Mouse (Mus musculus) neural tube, embryonic 13.5 days (tissue): ENCODE data around the gene Mycbpap. TPM values are rescaled to one million over a fixed set of nuclear protein-coding genes. Genes with fewer than 3 reads are reported as not detected.

Source experiments
- ATAC-seq: fragments of 200-750 bp; cut with Nextera tagmentation; 2 replicates; pipeline ENCODE4 v1.8.0; 2017; ENCODE audit warnings: low read depth, mild to moderate bottlenecking, moderate TSS enrichment, moderate library complexity
- H3K27ac ChIP-seq: fragments of 300-500 bp; sonication (generic); replicated peaks from 2 replicates; pipeline ENCODE4 v1.5.1; 2015; ENCODE audit warnings: moderate library complexity, mild to moderate bottlenecking, inconsistent platforms
- H3K27me3 ChIP-seq: fragments of 300-500 bp; sonication (generic); 2 replicates; pipeline ENCODE4 v1.6.1; 2015; ENCODE audit warnings: mild to moderate bottlenecking, inconsistent platforms
- H3K36me3 ChIP-seq: fragments of 300-500 bp; sonication (generic); 2 replicates; pipeline ENCODE4 v1.6.1; 2015; ENCODE audit warnings: mild to moderate bottlenecking, inconsistent platforms
- H3K4me1 ChIP-seq: fragments of 300-500 bp; sonication (generic); replicated peaks from 2 replicates; pipeline ENCODE4 v1.6.1; 2015; ENCODE audit warnings: inconsistent platforms
- H3K4me2 ChIP-seq: fragments of 300-500 bp; sonication (generic); 2 replicates; pipeline ENCODE4 v1.6.1; 2015; ENCODE audit warnings: inconsistent platforms, mild to moderate bottlenecking, moderate library complexity
- H3K4me3 ChIP-seq: fragments of 300-500 bp; sonication (generic); 2 replicates; pipeline ENCODE4 v1.5.1; 2015; ENCODE audit warnings: mild to moderate bottlenecking, inconsistent platforms
- H3K9ac ChIP-seq: fragments of 300-500 bp; sonication (generic); 2 replicates; pipeline ENCODE4 v1.6.1; 2015; ENCODE audit warnings: moderate library complexity, mild to moderate bottlenecking, inconsistent platforms
- H3K9me3 ChIP-seq: fragments of 300-500 bp; sonication (generic); 2 replicates; pipeline ENCODE4 v1.6.1; 2016; ENCODE audit warnings: inconsistent platforms
- WGBS: fragments of 180-500 bp; shearing (Covaris S2); methylation state at CpG from one replicate; pipeline ENCODE4 v1.1.7; 2015; 5-methylcytosine and 5-hydroxymethylcytosine counted together
- polyA plus RNA-seq: library from polyadenylated mRNA; unstranded; fragments of >200 nt; fragmentation: Nextera tagmentation; extraction: Ambion mirVana; gene quantifications from 2 replicates; pipeline ENCODE4 v1.2.1, GENCODE M21; 2015

The Mycbpap gene
- polyA plus RNA-seq, 1 experiment from 2014 or later, result 1.9 TPM

- no peak overlapping the region for H3K4me2 ChIP-seq
- no peak overlapping the region for H3K27ac ChIP-seq
- WGBS, result 46% methylated on average over 4 of the region's 4 CpGs
- no peak for ATAC-seq
- H3K4me1 ChIP-seq, result peaks cover 13% of the 10 kb centered on the region
- H3K9ac ChIP-seq, result no peak overlapping the region
- H3K36me3 ChIP-seq, result no peaks in the 10 kb centered on the region
- H3K27me3 ChIP-seq, result peaks cover 60% of the 10 kb centered on the region
- H3K4me3 ChIP-seq, result no peak overlapping the region
- no peaks in the 10 kb centered on the region for H3K9me3 ChIP-seq
Measured at GRCm38 (mm10) chr11:94489745-94490144, 31.8 kb downstream of the Mycbpap start.

GRCm38 (mm10) chr11:94488767-94489533 is 32.6 kb downstream of the Mycbpap start:
- Histone ChIP-seq H3K4me2 (no peak overlapping the region), H3K9ac (no peak overlapping the region), H3K4me3 (no peak overlapping the region), H3K27ac (no peak overlapping the region), H3K36me3 (no peaks in the 10 kb centered on the region), H3K4me1 (peaks cover 13% of the 10 kb centered on the region), H3K9me3 (no peaks in the 10 kb centered on the region), H3K27me3 (peaks cover 61% of the 10 kb centered on the region)
- ATAC-seq, result no peak
- WGBS, result 89% methylated on average over 11 of the region's 11 CpGs

GRCm38 (mm10) chr11:94486001-94486400 is 35.5 kb downstream of the Mycbpap start, which contains the start of gene Spata20:
Spata20 (minus strand) TSS chr11:94486179.
- peak; percentile 78 for ATAC-seq
- WGBS, result 3% methylated on average over 24 of the region's 24 CpGs
- Histone ChIP-seq H3K4me2 (peak within 1 kb of the TSS; percentile 42), H3K36me3 (no peaks in the 10 kb centered on the region), H3K4me3 (peak within 1 kb of the TSS; percentile 10; the same call in 1 of the 2 replicates), H3K4me1 (peaks cover 5% of the 10 kb centered on the region; the same call in 1 of the 2 replicates), H3K9me3 (no peaks in the 10 kb centered on the region), H3K27ac (no peak within 1 kb of the TSS), H3K27me3 (peaks cover 46% of the 10 kb centered on the region), H3K9ac (no peak within 1 kb of the TSS)

- WGBS, result 86% methylated on average over 5 of the region's 5 CpGs
- Histone ChIP-seq H3K36me3 (no peaks in the 10 kb centered on the region), H3K4me3 (no peak overlapping the region), H3K27me3 (peaks cover 42% of the 10 kb centered on the region), H3K4me1 (no peaks in the 10 kb centered on the region; the same call in 1 of the 2 replicates), H3K9me3 (no peaks in the 10 kb centered on the region), H3K4me2 (no peak overlapping the region), H3K27ac (no peak overlapping the region), H3K9ac (no peak overlapping the region)
- 0 out of 2 replicates have a peak, but pooled peaks have one; percentile 21 for ATAC-seq
Measured at GRCm38 (mm10) chr11:94485223-94485622, 36.3 kb downstream of the Mycbpap start.

GRCm38 (mm10) chr11:94484636-94485035 is 36.9 kb downstream of the Mycbpap start:
- Histone ChIP-seq H3K27me3 (peaks cover 36% of the 10 kb centered on the region), H3K4me3 (no peak overlapping the region), H3K36me3 (no peaks in the 10 kb centered on the region), H3K4me1 (no peaks in the 10 kb centered on the region; the same call in 1 of the 2 replicates), H3K9ac (no peak overlapping the region), H3K27ac (no peak overlapping the region), H3K4me2 (no peak overlapping the region), H3K9me3 (no peaks in the 10 kb centered on the region)
- ATAC-seq, result no peak
- WGBS, result 87% methylated on average over 9 of the region's 9 CpGs

- ATAC-seq, result no peak
- WGBS, result 84% methylated on average over 14 of the region's 14 CpGs
- Histone ChIP-seq H3K9me3 (no peaks in the 10 kb centered on the region), H3K4me1 (no peaks in the 10 kb centered on the region; the same call in 1 of the 2 replicates), H3K27ac (no peak overlapping the region), H3K27me3 (peaks cover 34% of the 10 kb centered on the region), H3K4me3 (no peak overlapping the region), H3K4me2 (no peak overlapping the region), H3K36me3 (no peaks in the 10 kb centered on the region), H3K9ac (no peak overlapping the region)
Measured at GRCm38 (mm10) chr11:94483921-94484320, 37.6 kb downstream of the Mycbpap start.

- WGBS, result 88% methylated on average over 11 of the region's 11 CpGs
- Histone ChIP-seq H3K9me3 (no peaks in the 10 kb centered on the region), H3K9ac (no peak overlapping the region), H3K4me3 (no peak overlapping the region), H3K27ac (no peak overlapping the region), H3K4me2 (no peak overlapping the region), H3K36me3 (no peaks in the 10 kb centered on the region), H3K4me1 (no peaks in the 10 kb centered on the region; the same call in 1 of the 2 replicates), H3K27me3 (peaks cover 34% of the 10 kb centered on the region)
- no peak for ATAC-seq
Measured at GRCm38 (mm10) chr11:94483436-94483835, 38.1 kb downstream of the Mycbpap start.

GRCm38 (mm10) chr11:94482738-94483137 is 38.8 kb downstream of the Mycbpap start:
- Histone ChIP-seq H3K4me3 (no peak overlapping the region), H3K4me2 (no peak overlapping the region), H3K36me3 (no peaks in the 10 kb centered on the region), H3K27ac (no peak overlapping the region), H3K27me3 (peaks cover 38% of the 10 kb centered on the region), H3K9me3 (no peaks in the 10 kb centered on the region), H3K9ac (no peak overlapping the region), H3K4me1 (no peaks in the 10 kb centered on the region; the same call in 1 of the 2 replicates)
- 86% methylated on average over 11 of the region's 11 CpGs for WGBS
- ATAC-seq, result no peak

GRCm38 (mm10) chr11:94481963-94482362 is 39.6 kb downstream of the Mycbpap start:
- no peaks in the 10 kb centered on the region; the same call in 1 of the 2 replicates for H3K4me1 ChIP-seq
- no peak for ATAC-seq
- no peak overlapping the region for H3K27ac ChIP-seq
- no peak overlapping the region for H3K9ac ChIP-seq
- H3K4me3 ChIP-seq, result no peak overlapping the region
- H3K36me3 ChIP-seq, result no peaks in the 10 kb centered on the region
- no peaks in the 10 kb centered on the region for H3K9me3 ChIP-seq
- H3K4me2 ChIP-seq, result no peak overlapping the region
- peaks cover 38% of the 10 kb centered on the region for H3K27me3 ChIP-seq
- WGBS, result 88% methylated on average over 7 of the region's 7 CpGs

- Histone ChIP-seq H3K9me3 (no peaks in the 10 kb centered on the region), H3K36me3 (no peaks in the 10 kb centered on the region), H3K27me3 (peaks cover 40% of the 10 kb centered on the region), H3K9ac (no peak overlapping the region), H3K4me1 (peaks cover 6% of the 10 kb centered on the region), H3K27ac (no peak overlapping the region), H3K4me3 (no peak overlapping the region), H3K4me2 (no peak overlapping the region)
- 91% methylated on average over 9 of the region's 9 CpGs for WGBS
- no peak for ATAC-seq
Measured at GRCm38 (mm10) chr11:94480382-94480781, 41.2 kb downstream of the Mycbpap start.

- no peak for ATAC-seq
- Histone ChIP-seq H3K4me1 (peaks cover 28% of the 10 kb centered on the region), H3K9ac (no peak overlapping the region), H3K4me2 (no peak overlapping the region), H3K27me3 (peaks cover 44% of the 10 kb centered on the region), H3K27ac (no peak overlapping the region), H3K36me3 (no peaks in the 10 kb centered on the region), H3K4me3 (no peak overlapping the region), H3K9me3 (no peaks in the 10 kb centered on the region)
- 82% methylated on average over 6 of the region's 6 CpGs for WGBS
Measured at GRCm38 (mm10) chr11:94477651-94478050, 43.9 kb downstream of the Mycbpap start.

GRCm38 (mm10) chr11:94475722-94476121 is 45.8 kb downstream of the Mycbpap start:
- H3K9me3 ChIP-seq, result no peaks in the 10 kb centered on the region
- peaks cover 48% of the 10 kb centered on the region for H3K4me1 ChIP-seq
- H3K27me3 ChIP-seq, result peaks cover 43% of the 10 kb centered on the region
- WGBS, result 12% methylated on average over 11 of the region's 11 CpGs
- no peaks in the 10 kb centered on the region for H3K36me3 ChIP-seq
- H3K4me3 ChIP-seq, result no peak overlapping the region
- H3K9ac ChIP-seq, result no peak overlapping the region
- H3K4me2 ChIP-seq, result no peak overlapping the region
- no peak for ATAC-seq
- H3K27ac ChIP-seq, result no peak overlapping the region
